Mouse (Mus musculus): Measurements from ENCODE around the gene Ammecr1. TPM values are rescaled to one million over a fixed set of nuclear protein-coding genes. Genes with fewer than 3 reads are reported as not detected.

Ammecr1 gene
- 6.9 and 9.1 TPM in 2 replicates for polyA plus RNA-seq (2016; fragmentation: Nextera tagmentation; extraction: Ambion mirVana)

DNA sequence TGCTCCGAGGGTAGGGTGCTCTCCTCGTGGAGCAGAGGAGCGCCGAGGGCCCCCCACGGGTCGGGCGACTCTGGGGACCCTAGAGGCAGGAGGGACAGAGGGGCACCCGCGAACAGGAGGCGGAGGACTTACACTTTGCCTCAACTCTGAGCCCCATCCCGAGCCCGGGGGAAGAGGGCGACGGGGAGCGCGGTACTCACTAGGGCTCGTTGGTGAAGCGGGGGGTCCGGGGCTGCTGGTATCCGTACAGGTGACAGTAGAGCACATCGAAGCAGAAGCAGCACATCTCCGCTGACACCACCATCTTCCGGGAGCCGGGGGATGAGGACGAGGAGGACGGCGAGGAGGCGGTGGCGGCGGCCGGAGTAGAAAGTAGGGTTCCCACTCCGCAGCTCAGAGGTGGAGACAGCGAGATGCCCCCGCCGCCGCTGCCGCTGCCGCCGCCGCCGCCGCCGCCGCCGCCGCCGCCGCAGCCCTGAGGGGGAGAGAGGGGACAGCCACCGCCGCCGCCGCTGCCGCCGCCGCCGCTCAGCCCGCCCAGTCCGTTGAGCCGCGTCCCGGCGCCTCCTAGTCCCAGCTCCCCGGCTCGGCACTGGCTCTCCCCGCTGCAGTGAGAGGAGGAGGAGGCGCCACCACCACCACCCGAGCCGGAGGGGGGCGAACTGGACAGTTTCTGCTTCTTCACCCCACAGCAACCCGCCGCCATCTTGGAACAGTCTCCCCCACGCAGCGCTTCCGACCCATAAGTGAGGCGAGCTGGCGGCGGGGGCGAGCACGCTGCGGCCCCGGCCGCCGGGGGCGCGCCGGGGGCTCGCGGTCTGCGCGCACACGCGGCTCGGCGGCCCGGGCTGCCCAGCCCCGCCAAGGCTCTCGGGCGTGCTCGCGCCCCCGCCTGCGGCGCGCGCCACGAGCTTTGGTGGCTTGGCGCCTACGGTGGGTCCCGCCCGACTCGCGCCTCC is at the start of gene Ammecr1:
TSS of gene Ammecr1 (minus strand) at position 721 of the 959 bp plus-strand sequence.
- peak within 1 kb of the TSS; percentile 95 for H3K27ac ChIP-seq
- H3K4me1 ChIP-seq (replicated peaks) = 0 out of 2 replicates have a peak, but pooled peaks cover 5% of the 10 kb centered on the region
- peak; percentile 79 for DNase-seq (ENCODE audit: low spot score)
- no peaks in the 10 kb centered on the region for H3K9me3 ChIP-seq
- peaks cover 41% of the 10 kb centered on the region for H3K27me3 ChIP-seq (ENCODE audit: insufficient read depth, poor library complexity, severe bottlenecking)
- no peaks in the 10 kb centered on the region for H3K36me3 ChIP-seq
- peak within 1 kb of the TSS; percentile 73 for H3K4me3 ChIP-seq
- WGBS = 18% methylated on average over 110 of the region's 112 CpGs

DNA sequence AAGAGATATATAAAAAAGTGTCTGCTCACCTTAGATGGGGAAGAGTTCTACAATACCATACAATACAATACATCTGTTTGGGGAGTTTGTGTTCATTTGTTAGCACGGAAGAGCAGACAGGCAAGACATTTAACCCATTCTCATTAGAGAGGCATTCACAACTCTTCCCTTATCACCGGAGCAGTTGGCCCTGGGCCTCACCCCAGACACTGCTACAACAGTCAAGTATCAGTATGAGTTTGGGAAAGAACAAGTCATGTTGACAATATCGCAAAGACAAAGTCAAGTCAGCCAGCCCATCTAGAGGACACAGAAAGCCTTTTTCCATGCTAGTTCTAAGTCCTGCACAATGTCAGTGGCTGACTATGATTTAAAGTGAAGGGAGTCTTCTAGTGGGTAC is 47.6 kb upstream of the Ammecr1 start:
- Histone ChIP-seq H3K4me3 (no peak overlapping the region), H3K9me3 (no peaks in the 10 kb centered on the region), H3K27ac (no peak overlapping the region), H3K36me3 (no peaks in the 10 kb centered on the region), H3K27me3 (ENCODE audit: insufficient read depth, poor library complexity, severe bottlenecking) (peaks cover 27% of the 10 kb centered on the region), H3K4me1 (replicated peaks) (no peaks in the 10 kb centered on the region)
- no peak for DNase-seq (ENCODE audit: low spot score)
- 89% methylated on average over 3 of the region's 3 CpGs for WGBS

DNA sequence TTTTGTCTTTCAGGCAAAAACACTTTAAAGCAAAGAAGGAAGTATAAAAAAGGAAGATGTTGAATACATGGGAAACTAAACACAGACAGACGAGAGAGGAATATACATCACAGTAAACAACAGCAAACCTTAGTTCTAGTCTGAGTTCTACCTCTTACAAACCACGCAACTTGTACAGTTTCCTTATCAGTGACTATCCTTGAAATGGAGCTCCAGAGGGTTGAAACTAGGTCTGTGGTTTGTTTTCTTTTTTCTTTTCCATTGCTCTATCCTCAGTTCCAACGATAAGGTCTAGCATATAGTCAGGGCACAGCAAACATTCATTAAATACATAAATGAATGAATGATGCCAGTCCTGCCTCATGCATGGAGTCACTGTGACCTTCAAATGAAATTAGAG is 45.8 kb upstream of the Ammecr1 start:
- Histone ChIP-seq H3K4me3 (no peak overlapping the region), H3K27ac (no peak overlapping the region), H3K36me3 (no peaks in the 10 kb centered on the region), H3K27me3 (ENCODE audit: insufficient read depth, poor library complexity, severe bottlenecking) (peaks cover 35% of the 10 kb centered on the region), H3K4me1 (replicated peaks) (no peaks in the 10 kb centered on the region), H3K9me3 (no peaks in the 10 kb centered on the region)
- no peak for DNase-seq (ENCODE audit: low spot score)
- WGBS = 86% methylated on average over 3 of the region's 3 CpGs

DNA sequence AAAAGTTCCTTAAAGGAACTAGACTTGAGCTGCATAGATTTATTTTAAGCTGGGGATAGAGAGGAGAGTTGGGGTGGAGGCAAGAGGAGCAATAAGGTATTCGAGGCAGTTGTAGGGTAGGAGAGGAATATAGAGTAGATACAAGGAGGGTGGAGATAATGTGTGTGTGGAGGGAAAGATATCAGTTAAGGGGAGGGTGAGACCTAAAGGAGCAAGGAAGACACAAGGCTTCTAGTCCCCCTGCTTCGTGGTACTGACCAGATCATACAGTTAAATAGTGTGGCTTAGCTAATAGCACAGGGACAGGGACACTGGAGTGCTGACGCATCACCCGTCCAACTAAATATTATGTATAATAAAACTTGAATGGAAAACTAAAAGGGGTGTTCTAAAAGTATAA is 45.3 kb upstream of the Ammecr1 start:
- no peaks in the 10 kb centered on the region for H3K4me1 ChIP-seq (replicated peaks)
- no peaks in the 10 kb centered on the region for H3K9me3 ChIP-seq
- no peak for DNase-seq (ENCODE audit: low spot score)
- H3K36me3 ChIP-seq = no peaks in the 10 kb centered on the region
- H3K27me3 ChIP-seq (ENCODE audit: insufficient read depth, poor library complexity, severe bottlenecking) = peaks cover 36% of the 10 kb centered on the region
- no peak overlapping the region for H3K27ac ChIP-seq
- 76% methylated on average over 4 of the region's 4 CpGs for WGBS
- H3K4me3 ChIP-seq = no peak overlapping the region

DNA sequence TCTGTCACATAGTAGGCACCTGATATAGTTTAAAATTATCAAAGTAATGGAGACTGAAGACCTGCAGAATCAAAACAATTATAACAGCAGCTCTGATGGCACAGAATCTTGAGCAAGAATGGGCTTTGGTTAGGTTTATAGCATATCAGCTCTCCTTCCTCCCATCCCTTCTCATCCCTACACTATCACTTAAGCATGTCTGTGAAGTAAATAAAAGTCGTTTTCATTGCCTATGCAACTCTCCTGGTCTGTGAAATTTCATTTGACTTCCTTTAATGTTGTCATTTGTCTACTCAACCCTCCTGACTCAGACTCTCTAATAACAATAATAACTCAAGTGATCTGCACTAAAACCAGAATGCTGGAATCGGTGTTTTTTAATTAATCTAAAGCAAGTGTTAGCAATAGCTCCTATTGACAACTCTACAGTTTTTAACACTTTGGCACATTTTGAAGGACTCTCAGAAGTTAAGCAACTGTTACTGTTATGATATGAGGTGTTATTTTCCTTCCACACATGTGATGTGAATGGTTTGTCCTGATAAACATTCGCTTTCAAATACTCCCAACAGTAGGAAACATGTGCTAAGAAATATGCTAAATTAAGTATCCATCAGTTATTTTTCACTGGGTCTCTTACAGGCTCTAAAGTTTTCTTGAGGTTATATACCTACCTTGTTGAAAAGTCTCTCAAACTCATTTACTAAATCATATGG is 37.8 kb upstream of the Ammecr1 start:
- Histone ChIP-seq H3K27ac (no peak overlapping the region), H3K4me3 (no peak overlapping the region), H3K9me3 (no peaks in the 10 kb centered on the region), H3K36me3 (no peaks in the 10 kb centered on the region), H3K27me3 (ENCODE audit: insufficient read depth, poor library complexity, severe bottlenecking) (peaks cover 30% of the 10 kb centered on the region), H3K4me1 (replicated peaks) (no peaks in the 10 kb centered on the region)
- no peak for DNase-seq (ENCODE audit: low spot score)
- WGBS = 87% methylated on average over 3 of the region's 3 CpGs

DNA sequence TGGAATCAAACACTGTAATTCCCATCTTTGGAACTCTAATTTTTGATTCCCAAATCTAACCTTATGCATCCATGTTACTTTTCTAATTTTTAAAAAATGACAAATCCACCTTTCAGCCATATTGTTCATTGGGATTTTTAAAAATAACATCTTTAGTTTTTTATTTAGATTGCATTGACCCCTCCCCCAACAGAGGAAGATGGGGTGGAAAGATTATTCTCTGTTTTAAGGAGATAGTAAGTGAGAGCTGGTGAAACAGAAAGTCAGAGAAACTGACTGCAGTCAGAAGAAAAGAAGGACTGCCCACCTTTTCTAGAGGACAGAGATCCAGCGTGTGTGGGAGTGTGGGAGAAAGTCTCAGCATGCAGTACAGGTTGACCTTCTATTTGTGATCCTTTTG is 30.7 kb upstream of the Ammecr1 start:
- no peaks in the 10 kb centered on the region for H3K4me1 ChIP-seq (replicated peaks)
- 70% methylated on average over 1 of the region's 1 CpGs for WGBS
- no peak for DNase-seq (ENCODE audit: low spot score)
- no peaks in the 10 kb centered on the region for H3K36me3 ChIP-seq
- no peak overlapping the region for H3K4me3 ChIP-seq
- no peaks in the 10 kb centered on the region for H3K9me3 ChIP-seq
- peaks cover 24% of the 10 kb centered on the region; the same call in 1 of the 2 replicates for H3K27me3 ChIP-seq (ENCODE audit: insufficient read depth, poor library complexity, severe bottlenecking)
- H3K27ac ChIP-seq = no peak overlapping the region

DNA sequence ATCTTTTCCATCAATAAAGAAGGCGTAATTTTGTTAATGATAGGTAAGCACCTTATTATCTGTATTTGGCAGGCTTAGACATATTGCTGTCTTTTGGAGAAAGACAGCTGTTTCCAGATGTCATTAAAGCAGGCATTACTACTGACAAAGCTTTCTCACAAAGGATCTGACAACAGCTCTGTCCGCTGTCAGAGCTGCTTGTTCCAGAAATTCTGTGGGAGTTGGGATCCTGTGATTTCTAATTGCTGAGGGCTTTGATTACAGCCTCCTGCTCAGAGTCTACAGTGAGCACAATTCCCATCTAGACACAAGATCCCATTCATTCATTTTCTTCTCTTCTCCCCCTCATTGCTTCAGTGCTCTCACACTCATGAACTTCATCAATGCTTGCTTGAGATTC is 28.0 kb upstream of the Ammecr1 start:
- H3K9me3 ChIP-seq = no peaks in the 10 kb centered on the region
- no peak overlapping the region for H3K27ac ChIP-seq
- 71% methylated on average over 2 of the region's 2 CpGs for WGBS
- DNase-seq (ENCODE audit: low spot score) = no peak
- no peak overlapping the region for H3K4me3 ChIP-seq
- no peaks in the 10 kb centered on the region for H3K36me3 ChIP-seq
- H3K4me1 ChIP-seq (replicated peaks) = no peaks in the 10 kb centered on the region
- H3K27me3 ChIP-seq (ENCODE audit: insufficient read depth, poor library complexity, severe bottlenecking) = peaks cover 23% of the 10 kb centered on the region

DNA sequence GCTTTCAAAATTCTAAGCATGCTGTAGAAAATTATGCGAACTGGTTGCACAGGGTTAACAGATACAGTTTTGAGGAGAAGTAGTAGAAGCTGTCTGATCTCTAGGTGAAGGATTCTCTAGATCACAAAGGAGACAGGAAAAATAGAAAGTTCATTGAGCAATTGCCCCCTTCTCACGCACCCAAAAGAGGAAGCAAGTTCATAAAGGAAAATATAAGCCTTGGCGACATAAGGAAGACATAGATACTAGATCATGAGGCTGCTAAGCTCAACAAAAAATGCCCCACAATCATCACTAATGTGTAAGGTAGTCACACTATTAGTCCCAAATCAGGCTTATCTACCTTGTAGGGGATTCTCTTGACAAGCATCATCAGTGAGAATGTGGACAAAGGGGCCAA is 17.6 kb upstream of the Ammecr1 start:
- 95% methylated on average over 3 of the region's 3 CpGs for WGBS
- no peak for DNase-seq (ENCODE audit: low spot score)
- peaks cover 53% of the 10 kb centered on the region for H3K27me3 ChIP-seq (ENCODE audit: insufficient read depth, poor library complexity, severe bottlenecking)
- no peak overlapping the region for H3K27ac ChIP-seq
- H3K4me1 ChIP-seq (replicated peaks) = no peaks in the 10 kb centered on the region
- H3K9me3 ChIP-seq = no peaks in the 10 kb centered on the region
- H3K4me3 ChIP-seq = no peak overlapping the region
- H3K36me3 ChIP-seq = no peaks in the 10 kb centered on the region

DNA sequence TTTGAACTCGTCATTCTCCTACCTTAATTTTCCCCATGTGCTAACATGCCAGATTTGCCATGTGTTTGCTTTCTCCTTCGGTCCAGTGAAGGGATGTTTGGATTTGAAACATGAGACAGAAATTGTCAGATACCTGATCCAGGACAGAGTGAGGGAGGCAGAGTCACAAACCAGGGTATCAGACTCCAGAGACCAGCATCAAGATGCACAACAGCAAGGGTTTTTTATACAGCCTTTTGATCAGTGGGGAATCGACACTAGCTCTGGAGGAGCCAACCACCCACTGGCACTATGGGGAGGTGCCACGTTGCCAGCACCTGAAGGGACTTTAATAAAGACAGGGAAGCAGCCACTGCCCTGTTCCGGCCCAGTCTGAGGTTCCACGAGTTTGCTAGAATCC is 17.1 kb upstream of the Ammecr1 start:
- Histone ChIP-seq H3K36me3 (no peaks in the 10 kb centered on the region), H3K4me3 (no peak overlapping the region), H3K27me3 (ENCODE audit: insufficient read depth, poor library complexity, severe bottlenecking) (peaks cover 57% of the 10 kb centered on the region), H3K27ac (no peak overlapping the region), H3K4me1 (replicated peaks) (no peaks in the 10 kb centered on the region), H3K9me3 (no peaks in the 10 kb centered on the region)
- 59% methylated on average over 6 of the region's 6 CpGs for WGBS
- DNase-seq (ENCODE audit: low spot score) = no peak

DNA sequence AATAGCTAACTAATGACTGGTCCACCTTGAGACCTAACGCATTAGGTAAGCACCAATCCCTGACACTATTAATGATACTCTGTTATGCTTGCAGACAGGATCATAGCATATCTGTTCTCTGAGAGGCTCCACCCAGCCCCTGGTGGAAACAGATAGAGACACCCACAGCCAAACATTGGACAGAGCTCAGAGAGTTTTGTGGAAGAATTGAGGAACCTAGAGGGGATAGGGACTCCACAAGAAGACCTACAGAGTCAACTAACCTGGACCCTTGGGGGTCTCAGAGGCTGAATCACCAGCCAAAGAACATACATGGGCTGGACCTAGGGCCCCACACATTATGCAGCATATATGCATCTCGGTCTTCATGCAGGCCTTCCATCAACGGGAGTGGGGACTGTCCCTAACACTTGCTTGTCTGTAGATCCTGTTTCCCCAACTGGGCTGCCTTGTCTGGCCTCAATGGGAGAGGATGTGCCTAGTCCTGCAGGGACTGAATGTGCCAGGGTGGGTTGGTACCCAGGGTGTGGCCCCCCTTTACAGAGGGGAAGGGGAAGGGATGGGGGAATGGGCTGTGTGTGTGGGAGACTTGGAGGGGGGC is 15.1 kb upstream of the Ammecr1 start:
- WGBS = 91% methylated on average over 3 of the region's 3 CpGs
- H3K9me3 ChIP-seq = no peaks in the 10 kb centered on the region
- no peak for DNase-seq (ENCODE audit: low spot score)
- no peaks in the 10 kb centered on the region for H3K4me1 ChIP-seq (replicated peaks)
- no peaks in the 10 kb centered on the region for H3K36me3 ChIP-seq
- peaks cover 45% of the 10 kb centered on the region for H3K27me3 ChIP-seq (ENCODE audit: insufficient read depth, poor library complexity, severe bottlenecking)
- H3K4me3 ChIP-seq = no peak overlapping the region
- no peak overlapping the region for H3K27ac ChIP-seq

DNA sequence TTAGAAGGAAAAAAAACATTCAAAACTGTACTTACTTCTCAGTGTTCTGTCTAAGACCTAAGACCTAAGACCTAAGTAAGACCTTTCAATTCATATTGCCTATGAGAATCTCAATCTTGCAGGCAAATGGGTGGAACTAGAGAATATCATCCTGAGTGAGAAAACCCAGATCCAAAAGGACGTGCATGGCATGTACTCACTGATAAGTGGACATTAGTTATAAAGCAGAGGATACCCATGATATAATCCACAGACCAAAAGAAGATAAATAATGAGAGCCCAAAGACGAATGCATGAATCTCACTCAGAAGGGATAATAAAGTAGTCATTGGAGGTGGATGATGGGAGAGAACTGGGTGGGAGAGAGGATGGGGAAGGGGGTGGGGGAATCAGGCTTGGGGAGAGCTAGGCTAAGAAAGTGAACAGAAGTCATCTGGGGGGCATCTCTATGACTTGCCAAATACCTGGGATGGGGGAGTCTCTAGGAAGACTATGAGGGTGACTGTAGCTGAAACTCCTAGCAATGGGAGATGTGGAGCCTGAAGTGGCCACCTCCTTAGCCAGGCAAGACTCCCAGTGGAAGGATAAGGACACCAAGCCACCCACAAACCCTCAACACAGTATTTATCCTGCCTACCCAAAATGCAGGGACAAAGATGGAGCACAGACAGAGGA is 14.5 kb upstream of the Ammecr1 start:
- Histone ChIP-seq H3K4me3 (no peak overlapping the region), H3K27ac (no peak overlapping the region), H3K27me3 (ENCODE audit: insufficient read depth, poor library complexity, severe bottlenecking) (peaks cover 46% of the 10 kb centered on the region), H3K4me1 (replicated peaks) (no peaks in the 10 kb centered on the region), H3K36me3 (no peaks in the 10 kb centered on the region), H3K9me3 (no peaks in the 10 kb centered on the region)
- DNase-seq (ENCODE audit: low spot score) = no peak
- 74% methylated on average over 2 of the region's 2 CpGs for WGBS

DNA sequence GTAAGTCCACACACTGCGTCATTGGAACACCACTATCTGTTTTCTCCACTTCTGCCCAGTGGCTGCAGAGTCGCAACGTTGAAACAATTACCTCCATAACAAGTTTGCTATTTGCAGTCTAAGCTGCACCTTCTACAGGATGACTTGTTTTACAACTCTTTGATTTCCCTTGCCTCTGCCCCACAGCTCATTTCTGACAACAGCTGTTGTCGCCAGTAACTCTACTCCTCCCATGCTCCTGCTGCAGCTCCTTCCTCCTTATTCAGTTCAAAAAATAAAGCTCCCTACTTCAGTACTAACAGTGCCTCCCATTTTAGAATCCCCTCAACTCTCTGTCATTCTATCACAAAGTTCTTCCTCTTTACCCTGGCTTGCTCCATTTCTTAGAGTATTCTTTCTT is 12.7 kb upstream of the Ammecr1 start:
- WGBS = 75% methylated on average over 4 of the region's 4 CpGs
- Histone ChIP-seq H3K27me3 (ENCODE audit: insufficient read depth, poor library complexity, severe bottlenecking) (peaks cover 36% of the 10 kb centered on the region), H3K27ac (no peak overlapping the region), H3K36me3 (no peaks in the 10 kb centered on the region), H3K4me3 (no peak overlapping the region), H3K9me3 (no peaks in the 10 kb centered on the region), H3K4me1 (replicated peaks) (no peaks in the 10 kb centered on the region)
- no peak for DNase-seq (ENCODE audit: low spot score)
